Mouse (Mus musculus): ENCODE measurements around the gene Gprc5d. TPM values are rescaled to one million over a fixed set of nuclear protein-coding genes. Genes with fewer than 3 reads are reported as not detected.

The Gprc5d gene
- total RNA-seq (2014; rRNA removed) (not detected in 2 replicates), polyA plus RNA-seq (2015; fragmentation: Nextera tagmentation; extraction: Ambion mirVana) (0.19 TPM in 1 of 2 replicates, not detected in the other)

GRCm38 (mm10) chr6:135118183-135118582, at the start of gene Gprc5d:
TSS of gene Gprc5d (minus strand) at chr6:135118283.
- Histone ChIP-seq H3K9me3 (ENCODE audit: low read length) (no peaks in the 10 kb centered on the region), H3K9ac (no peak within 1 kb of the TSS), H3K4me2 (ENCODE audit: low read depth) (no peak within 1 kb of the TSS), H3K36me3 (ENCODE audit: insufficient read depth) (no peaks in the 10 kb centered on the region), H3K4me1 (ENCODE audit: insufficient read depth) (no peaks in the 10 kb centered on the region), H3K27me3 (ENCODE audit: insufficient read depth, low read length) (no peaks in the 10 kb centered on the region), H3K27ac (ENCODE audit: low read depth, low read length) (no peak within 1 kb of the TSS), H3K4me3 (ENCODE audit: low read depth, low read length) (no peak within 1 kb of the TSS)
- DNase-seq, result no peak
- no peak for ATAC-seq
- no peak for TF ChIP-seq CTCF (IDR thresholded peaks at IDR 0.05; ENCODE audit: low read depth)
- 94% methylated on average over 5 of the region's 5 CpGs for WGBS

DNA sequence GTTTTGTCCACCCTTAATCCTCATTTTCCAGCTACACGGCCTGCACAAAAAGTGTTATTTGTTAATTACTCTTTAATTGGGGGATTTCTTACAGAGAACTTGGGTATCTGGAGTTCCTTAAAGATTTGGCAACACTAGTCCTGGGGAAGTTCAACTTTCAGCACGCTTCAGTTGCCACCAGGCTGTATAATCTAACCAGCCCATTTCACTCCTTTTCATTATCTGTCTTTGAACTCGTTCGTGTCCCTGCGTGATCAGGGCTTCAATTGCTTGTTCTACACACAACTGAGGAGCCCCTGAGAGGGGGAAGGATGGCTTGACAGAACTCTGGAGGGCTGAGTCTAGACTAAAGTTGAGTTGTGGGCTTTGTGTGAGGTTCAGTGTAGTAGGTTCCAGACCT, 48.6 kb upstream of the Gprc5d start:
- TF ChIP-seq CTCF (IDR thresholded peaks at IDR 0.05; ENCODE audit: low read depth), result no peak
- 29% methylated on average over 5 of the region's 5 CpGs for WGBS

DNA sequence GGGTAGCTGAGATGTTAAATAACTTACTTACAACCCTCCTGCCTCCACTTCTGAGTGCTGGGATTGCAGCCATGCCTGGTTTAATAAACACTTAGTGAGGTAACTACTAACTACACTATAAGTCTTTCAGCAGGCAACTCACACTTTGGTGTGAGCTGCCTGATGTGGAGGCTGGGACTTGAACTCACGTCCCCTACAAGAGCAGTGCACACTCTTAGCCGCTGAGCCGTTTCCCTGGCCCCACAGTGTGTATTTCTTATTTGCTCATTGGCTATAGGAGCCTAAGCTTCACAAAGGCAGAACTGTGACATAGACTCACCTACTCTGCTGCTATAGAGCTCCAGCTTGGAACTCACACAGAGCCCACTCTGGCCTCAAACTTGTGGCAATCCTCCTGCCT, 48.2 kb upstream of the Gprc5d start:
- Histone ChIP-seq H3K27me3 (ENCODE audit: insufficient read depth, low read length) (no peaks in the 10 kb centered on the region), H3K36me3 (ENCODE audit: insufficient read depth) (no peaks in the 10 kb centered on the region), H3K27ac (ENCODE audit: low read depth, low read length) (no peak overlapping the region), H3K4me2 (ENCODE audit: low read depth) (no peak overlapping the region), H3K4me3 (ENCODE audit: low read depth, low read length) (no peak overlapping the region), H3K9ac (no peak overlapping the region), H3K4me1 (ENCODE audit: insufficient read depth) (peaks cover 6% of the 10 kb centered on the region; the same call in 1 of the 2 replicates), H3K9me3 (ENCODE audit: low read length) (no peaks in the 10 kb centered on the region)
- DNase-seq (no peak), ATAC-seq (no peak)
- WGBS, result 90% methylated on average over 3 of the region's 3 CpGs
- TF ChIP-seq CTCF (IDR thresholded peaks at IDR 0.05; ENCODE audit: low read depth), result no peak

More for the DNA sequence above, 48.6 kb upstream of the Gprc5d start:
- no peaks in the 10 kb centered on the region for H3K9me3 ChIP-seq (ENCODE audit: low read length)
- no peaks in the 10 kb centered on the region for H3K27me3 ChIP-seq (ENCODE audit: insufficient read depth, low read length)
- H3K4me2 ChIP-seq (ENCODE audit: low read depth), result no peak overlapping the region
- H3K36me3 ChIP-seq (ENCODE audit: insufficient read depth), result no peaks in the 10 kb centered on the region
- no peak overlapping the region for H3K4me3 ChIP-seq (ENCODE audit: low read depth, low read length)
- H3K4me1 ChIP-seq (ENCODE audit: insufficient read depth), result peaks cover 6% of the 10 kb centered on the region; the same call in 1 of the 2 replicates
- ATAC-seq (no peak), DNase-seq (no peak)
- H3K9ac ChIP-seq, result no peak overlapping the region
- no peak overlapping the region for H3K27ac ChIP-seq (ENCODE audit: low read depth, low read length)

DNA sequence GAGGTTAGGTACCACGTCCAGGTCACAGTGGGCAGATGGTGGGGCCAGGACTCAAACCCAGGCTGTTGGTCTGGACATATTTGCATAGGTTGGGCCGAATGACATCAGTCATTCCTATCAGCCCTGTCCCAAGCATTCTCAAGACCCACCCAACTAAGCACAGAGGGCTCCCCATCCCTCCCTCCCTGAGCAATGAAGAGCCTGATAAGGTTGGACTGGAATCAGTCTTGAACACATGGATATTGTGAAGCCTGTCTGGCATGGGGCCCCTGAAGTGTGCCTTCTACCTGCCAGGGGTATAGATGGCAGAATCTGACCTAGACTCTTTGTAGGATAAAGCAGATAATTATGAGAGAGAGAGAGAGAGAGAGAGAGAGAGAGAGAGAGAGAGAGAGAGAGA, 47.6 kb upstream of the Gprc5d start:
- DNase-seq (no peak), ATAC-seq (no peak)
- no peaks in the 10 kb centered on the region for H3K36me3 ChIP-seq (ENCODE audit: insufficient read depth)
- H3K9me3 ChIP-seq (ENCODE audit: low read length), result no peaks in the 10 kb centered on the region
- no peak for TF ChIP-seq CTCF (IDR thresholded peaks at IDR 0.05; ENCODE audit: low read depth)
- no peaks in the 10 kb centered on the region for H3K27me3 ChIP-seq (ENCODE audit: insufficient read depth, low read length)
- 84% methylated on average over 2 of the region's 2 CpGs for WGBS
- no peak overlapping the region for H3K4me2 ChIP-seq (ENCODE audit: low read depth)
- H3K9ac ChIP-seq, result no peak overlapping the region
- no peak overlapping the region for H3K4me3 ChIP-seq (ENCODE audit: low read depth, low read length)
- H3K4me1 ChIP-seq (ENCODE audit: insufficient read depth), result peaks cover 6% of the 10 kb centered on the region; the same call in 1 of the 2 replicates
- no peak overlapping the region for H3K27ac ChIP-seq (ENCODE audit: low read depth, low read length)

GRCm38 (mm10) chr6:135165191-135165590, 47.1 kb upstream of the Gprc5d start:
- H3K4me3 ChIP-seq (ENCODE audit: low read depth, low read length), result no peak overlapping the region
- H3K4me1 ChIP-seq (ENCODE audit: insufficient read depth), result peaks cover 6% of the 10 kb centered on the region; the same call in 1 of the 2 replicates
- DNase-seq, result no peak
- H3K27me3 ChIP-seq (ENCODE audit: insufficient read depth, low read length), result no peaks in the 10 kb centered on the region
- no peak overlapping the region for H3K4me2 ChIP-seq (ENCODE audit: low read depth)
- TF ChIP-seq CTCF (IDR thresholded peaks at IDR 0.05; ENCODE audit: low read depth), result no peak
- 89% methylated on average over 3 of the region's 3 CpGs for WGBS
- H3K36me3 ChIP-seq (ENCODE audit: insufficient read depth), result no peaks in the 10 kb centered on the region
- ATAC-seq, result no peak
- no peaks in the 10 kb centered on the region for H3K9me3 ChIP-seq (ENCODE audit: low read length)
- no peak overlapping the region for H3K9ac ChIP-seq
- H3K27ac ChIP-seq (ENCODE audit: low read depth, low read length), result no peak overlapping the region

GRCm38 (mm10) chr6:135162861-135163260, 44.8 kb upstream of the Gprc5d start:
- ATAC-seq, result no peak
- Histone ChIP-seq H3K9me3 (ENCODE audit: low read length) (no peaks in the 10 kb centered on the region), H3K4me2 (ENCODE audit: low read depth) (no peak overlapping the region), H3K36me3 (ENCODE audit: insufficient read depth) (no peaks in the 10 kb centered on the region), H3K4me3 (ENCODE audit: low read depth, low read length) (no peak overlapping the region), H3K27ac (ENCODE audit: low read depth, low read length) (no peak overlapping the region), H3K27me3 (ENCODE audit: insufficient read depth, low read length) (no peaks in the 10 kb centered on the region), H3K4me1 (ENCODE audit: insufficient read depth) (no peaks in the 10 kb centered on the region), H3K9ac (no peak overlapping the region)
- 81% methylated on average over 4 of the region's 4 CpGs for WGBS
- no peak for TF ChIP-seq CTCF (IDR thresholded peaks at IDR 0.05; ENCODE audit: low read depth)
- DNase-seq, result no peak

DNA sequence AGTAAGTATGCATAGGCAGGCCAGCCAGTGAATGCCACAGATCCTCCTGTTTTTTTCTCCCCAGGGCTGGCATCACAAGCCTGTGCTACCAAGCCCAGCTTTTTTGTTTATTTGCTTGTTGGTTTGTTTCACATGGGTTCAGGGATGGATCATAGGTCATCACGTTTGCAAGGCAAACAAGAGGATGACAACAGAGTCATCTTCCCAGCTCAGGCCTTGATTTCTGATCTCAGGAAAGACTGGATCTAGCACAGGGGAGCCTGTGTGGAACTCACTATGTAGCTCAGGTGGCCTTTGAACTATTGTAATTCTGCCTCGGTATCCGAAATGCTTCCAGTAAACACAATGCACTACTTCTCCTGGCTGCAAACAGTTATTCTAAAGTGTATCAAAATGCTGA, 44.2 kb upstream of the Gprc5d start:
- H3K27me3 ChIP-seq (ENCODE audit: insufficient read depth, low read length), result no peaks in the 10 kb centered on the region
- H3K4me2 ChIP-seq (ENCODE audit: low read depth), result no peak overlapping the region
- no peaks in the 10 kb centered on the region for H3K4me1 ChIP-seq (ENCODE audit: insufficient read depth)
- WGBS, result 79% methylated on average over 3 of the region's 3 CpGs
- TF ChIP-seq CTCF (IDR thresholded peaks at IDR 0.05; ENCODE audit: low read depth), result no peak
- no peak for DNase-seq
- H3K9ac ChIP-seq, result no peak overlapping the region
- no peak for ATAC-seq
- H3K36me3 ChIP-seq (ENCODE audit: insufficient read depth), result no peaks in the 10 kb centered on the region
- H3K9me3 ChIP-seq (ENCODE audit: low read length), result no peaks in the 10 kb centered on the region
- no peak overlapping the region for H3K27ac ChIP-seq (ENCODE audit: low read depth, low read length)
- no peak overlapping the region for H3K4me3 ChIP-seq (ENCODE audit: low read depth, low read length)

Data from forebrain, postnatal 0 days (tissue).